Mouse (Mus musculus) testis, postnatal 10 days (tissue): Measurements from ENCODE around the gene Ak8.

Source experiments
- DNase-seq: peaks from one replicate; pipeline ENCODE4 v3.0.0; 2021; ENCODE audit warnings: low spot score

Gene Ak8

DNA sequence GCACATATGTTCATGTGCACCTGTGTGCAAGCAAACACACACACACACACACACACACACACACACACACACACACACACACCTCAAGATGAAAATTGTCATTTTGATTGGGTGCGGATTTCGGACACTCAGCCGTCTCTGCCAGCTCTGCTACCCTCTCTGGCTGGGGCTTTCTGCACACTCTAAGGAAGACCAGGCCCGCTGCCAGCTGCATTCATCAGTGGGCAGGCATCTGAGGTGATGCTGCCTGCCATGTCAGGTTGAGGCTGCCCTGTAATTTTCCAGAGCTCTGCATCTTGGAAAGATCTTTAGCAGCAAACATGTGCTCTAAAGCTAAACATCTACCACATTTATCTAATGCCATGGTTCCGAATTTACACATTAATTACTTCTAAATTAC lies 37.1 kb downstream of the Ak8 start:
- no peak for DNase-seq

DNA sequence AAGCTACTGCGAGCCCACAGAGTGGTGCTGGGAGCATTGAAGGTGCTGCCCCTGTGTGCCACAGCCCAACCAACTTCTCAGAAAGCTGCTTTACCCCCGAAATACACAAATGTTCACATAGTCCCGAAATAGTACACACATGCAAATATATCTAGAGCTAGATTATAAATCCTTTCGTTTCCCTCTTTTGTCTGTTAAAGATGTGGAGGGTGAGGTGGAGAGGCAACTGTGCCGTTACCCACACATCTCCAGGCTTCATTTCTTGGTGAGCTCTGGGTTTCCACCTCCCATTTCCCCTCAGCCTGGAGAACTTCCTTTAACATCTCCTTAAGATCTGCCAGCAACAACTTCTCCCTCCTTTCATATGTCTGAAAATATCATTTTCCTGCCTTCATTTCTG lies 40.2 kb downstream of the Ak8 start:
- no peak for DNase-seq

- DNase-seq = no peak
Measured at GRCm38 (mm10) chr2:28742701-28743100, 42.7 kb downstream of the Ak8 start.

DNA sequence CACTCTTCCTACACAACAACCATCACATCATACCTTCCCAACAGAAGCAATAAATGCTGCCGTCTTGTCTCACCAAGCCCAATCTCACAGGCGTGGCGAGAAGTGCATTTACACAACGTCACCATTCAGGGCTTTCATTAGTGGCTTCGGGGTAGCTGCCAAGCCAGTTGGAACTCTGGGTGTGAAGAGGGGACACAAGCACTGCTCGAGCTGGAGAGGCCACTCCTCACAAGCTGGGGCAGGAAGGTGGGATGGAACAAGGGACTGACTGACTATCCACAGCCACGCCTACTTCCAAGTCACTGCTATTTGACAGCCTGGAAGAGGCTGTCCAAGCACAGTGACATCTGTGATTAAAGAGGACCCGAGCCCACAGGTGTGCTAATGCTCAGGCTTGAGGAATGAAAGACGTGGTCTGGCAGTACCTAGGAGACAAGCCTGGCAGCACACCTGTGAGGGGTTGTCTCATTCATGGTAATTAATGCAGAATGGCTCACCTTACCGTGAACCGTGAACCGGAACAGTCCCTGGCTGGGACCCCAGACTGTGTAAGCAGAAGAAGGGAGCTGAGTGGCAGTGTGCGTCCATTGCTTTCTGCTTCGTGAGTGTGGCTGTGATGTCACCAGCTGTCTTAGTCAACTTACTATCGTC lies 46.8 kb downstream of the Ak8 start:
- DNase-seq = no peak

DNA sequence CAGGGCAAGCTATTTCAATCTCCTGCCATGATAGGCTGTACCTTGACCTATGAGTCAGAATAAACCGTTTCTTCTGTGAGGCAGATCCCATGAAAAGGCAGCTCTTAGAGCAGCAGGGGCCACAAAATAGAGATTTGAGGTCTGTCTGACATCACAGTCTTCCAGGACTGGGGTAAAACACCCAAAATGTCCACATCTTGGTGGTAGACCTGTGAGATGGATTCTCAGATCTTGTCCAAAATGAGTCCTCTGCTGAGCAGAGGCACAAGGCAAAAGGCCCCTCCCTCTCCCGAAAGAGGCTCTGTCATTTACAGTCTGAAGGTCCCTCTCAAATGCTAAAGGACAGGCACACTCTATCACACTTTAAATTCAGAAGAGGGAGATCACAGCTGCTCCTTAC lies 47.7 kb downstream of the Ak8 start:
- no peak for DNase-seq

DNA sequence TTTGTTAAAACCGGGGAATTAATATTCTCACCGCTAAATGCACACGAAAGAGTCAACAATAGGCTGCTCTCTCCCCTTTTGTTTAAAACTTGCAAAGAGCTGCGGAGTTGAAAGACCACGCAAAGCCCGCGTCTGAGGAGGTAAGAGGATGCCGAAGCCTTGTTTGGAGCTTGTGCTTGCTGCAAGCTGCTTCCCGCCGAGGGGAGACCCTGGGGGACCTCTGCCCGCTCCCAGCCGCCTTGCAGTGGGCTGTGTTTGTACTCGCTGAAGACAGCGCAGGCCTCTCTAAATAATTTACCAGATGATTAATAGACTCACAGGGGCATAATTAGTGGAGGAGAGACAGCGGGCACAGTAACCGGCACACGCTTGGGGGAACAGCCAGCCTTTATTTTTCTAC lies 51.2 kb downstream of the Ak8 start:
- DNase-seq = no peak

GRCm38 (mm10) chr2:28751658-28752057 lies 51.7 kb downstream of the Ak8 start:
- no peak for DNase-seq

DNA sequence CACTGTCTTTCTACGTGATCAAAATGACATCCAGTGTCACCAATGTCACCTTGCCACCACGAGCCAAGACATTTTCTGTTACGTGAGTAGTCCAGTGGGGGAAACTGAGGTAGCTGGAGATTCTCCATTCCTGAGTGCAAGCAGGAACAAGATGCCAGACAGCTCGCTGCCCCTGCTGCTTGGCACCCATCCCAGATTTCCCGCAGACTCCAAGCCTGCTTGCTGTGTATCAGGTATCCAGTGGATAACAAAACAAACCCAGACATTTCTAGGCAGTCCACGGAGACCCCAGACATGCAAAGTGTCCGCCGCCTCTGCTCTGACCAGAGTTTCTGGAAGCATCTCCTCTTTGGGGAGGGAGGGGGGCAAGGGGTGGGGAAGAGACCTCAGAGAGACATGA lies 52.4 kb downstream of the Ak8 start:
- DNase-seq = peak; percentile 66

DNA sequence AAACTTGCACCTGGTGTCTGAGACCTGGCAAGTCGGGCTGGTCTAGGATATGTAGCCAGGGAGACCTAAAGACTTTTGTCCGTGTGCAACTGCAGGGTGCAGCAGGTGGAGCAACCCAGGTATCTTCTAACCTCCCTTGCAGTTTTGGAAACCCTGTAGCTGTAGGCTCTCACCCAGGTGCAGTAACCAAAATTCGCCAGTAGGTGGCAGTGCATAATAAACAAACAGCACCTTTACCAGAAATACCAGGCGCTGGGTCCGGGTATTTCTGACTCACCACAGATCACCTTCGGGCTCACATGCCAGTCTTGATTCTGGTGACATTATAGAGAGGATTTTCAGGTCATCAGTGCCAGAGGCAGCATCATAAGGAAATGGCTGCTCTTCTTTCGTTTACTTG lies 55.5 kb downstream of the Ak8 start:
- peak; percentile 88 for DNase-seq

DNA sequence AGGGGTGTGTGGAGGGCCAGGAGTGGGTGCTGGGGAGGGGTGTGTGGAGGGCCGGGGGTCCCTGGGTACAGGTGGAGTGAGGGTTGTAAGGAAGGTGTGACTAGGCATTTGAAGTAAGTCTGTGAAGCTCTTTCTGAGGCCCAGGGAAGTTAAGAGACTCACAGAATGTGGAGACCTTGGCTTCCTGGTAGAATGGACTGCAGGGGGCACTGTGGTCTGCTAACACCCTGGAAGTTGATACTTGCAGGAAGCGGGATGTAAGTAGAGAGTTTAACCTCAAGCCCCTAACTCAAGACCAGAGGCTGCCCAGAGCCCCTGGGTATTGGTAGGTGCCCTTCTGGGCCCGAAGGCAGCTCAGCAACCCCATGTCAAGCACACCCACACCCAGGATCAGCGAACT lies 56.2 kb downstream of the Ak8 start:
- DNase-seq = peak; percentile 78

DNA sequence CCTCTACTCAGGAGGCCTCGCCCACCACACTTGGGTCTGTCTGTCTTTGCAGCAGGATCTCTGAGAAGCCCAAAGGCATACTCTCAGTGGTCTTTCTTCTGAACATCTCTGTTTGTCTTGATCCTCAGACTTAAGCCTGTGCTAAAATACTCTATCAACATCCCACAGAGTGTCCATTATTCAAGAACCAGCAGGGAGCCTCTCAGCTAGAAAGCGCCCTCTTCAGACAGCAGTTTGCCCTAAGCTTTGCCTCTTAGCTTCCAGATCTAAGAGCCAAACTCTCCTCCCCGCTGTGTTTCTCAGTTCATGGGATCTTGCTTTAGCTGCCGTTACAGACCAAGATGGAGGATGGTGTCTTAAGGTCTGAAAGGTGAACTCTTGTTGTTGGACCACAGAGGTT lies 59.5 kb downstream of the Ak8 start:
- DNase-seq = no peak

- no peak for DNase-seq
Measured at GRCm38 (mm10) chr2:28766590-28766989, 66.6 kb downstream of the Ak8 start.

DNA sequence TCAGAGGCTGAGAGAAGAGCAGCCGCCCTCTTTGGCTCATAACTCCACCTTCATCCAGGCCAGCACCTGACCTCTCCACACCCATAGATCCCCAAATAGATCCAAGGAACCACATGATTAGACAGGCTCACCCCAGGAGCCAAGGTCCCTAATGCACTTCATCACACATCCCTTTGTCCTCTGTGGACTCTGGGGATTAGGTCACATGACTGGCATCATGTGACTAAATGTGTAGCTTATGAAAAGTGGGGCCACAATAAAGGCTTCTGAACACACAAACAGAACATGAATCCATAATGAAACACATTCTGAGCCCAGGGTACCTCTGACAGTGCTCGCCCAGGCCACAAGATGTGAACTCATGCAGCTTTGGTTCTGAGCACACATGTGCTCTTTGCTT lies 67.1 kb downstream of the Ak8 start:
- no peak for DNase-seq

- no peak for DNase-seq
Measured at GRCm38 (mm10) chr2:28770697-28771096, 70.7 kb downstream of the Ak8 start.

DNA sequence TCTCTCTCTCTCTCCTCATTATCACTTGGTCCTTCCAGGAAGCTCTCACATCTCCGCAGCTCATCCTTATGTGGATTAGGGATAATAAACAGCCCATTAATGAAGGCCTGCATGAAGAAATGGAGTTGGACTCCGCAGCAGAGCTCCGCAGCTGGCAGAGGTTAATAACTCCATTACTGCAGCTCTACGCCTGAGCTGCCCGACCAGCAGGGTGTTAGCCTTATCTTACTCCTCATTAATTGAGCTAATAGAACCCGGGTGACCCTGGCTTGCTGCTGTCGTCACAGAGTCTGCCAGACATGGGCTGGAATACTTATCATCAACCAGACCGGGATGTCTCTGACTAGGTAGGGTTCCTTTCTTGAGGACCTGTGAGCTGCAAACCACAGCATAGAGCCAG lies 74.1 kb downstream of the Ak8 start:
- DNase-seq = no peak

DNA sequence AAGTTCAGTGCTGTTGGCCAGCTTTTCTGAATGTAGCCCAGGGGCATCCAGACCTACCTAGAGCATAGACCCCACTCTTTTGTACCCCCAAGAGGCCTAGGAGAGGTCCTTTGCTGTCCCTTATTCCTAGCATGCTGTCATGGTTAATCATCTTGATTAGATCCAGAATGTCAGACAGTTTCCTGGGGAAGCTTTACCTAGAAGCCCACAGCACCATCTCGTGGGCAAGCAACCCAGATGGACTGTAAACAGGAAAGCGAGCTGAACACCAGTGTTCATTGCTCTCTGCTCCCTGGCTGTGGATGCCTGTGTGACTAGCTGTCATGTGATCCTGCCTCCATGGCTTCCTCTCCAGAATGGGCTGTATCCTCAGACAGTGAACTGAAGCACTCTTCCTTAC lies 76.8 kb downstream of the Ak8 start:
- no peak for DNase-seq

DNA sequence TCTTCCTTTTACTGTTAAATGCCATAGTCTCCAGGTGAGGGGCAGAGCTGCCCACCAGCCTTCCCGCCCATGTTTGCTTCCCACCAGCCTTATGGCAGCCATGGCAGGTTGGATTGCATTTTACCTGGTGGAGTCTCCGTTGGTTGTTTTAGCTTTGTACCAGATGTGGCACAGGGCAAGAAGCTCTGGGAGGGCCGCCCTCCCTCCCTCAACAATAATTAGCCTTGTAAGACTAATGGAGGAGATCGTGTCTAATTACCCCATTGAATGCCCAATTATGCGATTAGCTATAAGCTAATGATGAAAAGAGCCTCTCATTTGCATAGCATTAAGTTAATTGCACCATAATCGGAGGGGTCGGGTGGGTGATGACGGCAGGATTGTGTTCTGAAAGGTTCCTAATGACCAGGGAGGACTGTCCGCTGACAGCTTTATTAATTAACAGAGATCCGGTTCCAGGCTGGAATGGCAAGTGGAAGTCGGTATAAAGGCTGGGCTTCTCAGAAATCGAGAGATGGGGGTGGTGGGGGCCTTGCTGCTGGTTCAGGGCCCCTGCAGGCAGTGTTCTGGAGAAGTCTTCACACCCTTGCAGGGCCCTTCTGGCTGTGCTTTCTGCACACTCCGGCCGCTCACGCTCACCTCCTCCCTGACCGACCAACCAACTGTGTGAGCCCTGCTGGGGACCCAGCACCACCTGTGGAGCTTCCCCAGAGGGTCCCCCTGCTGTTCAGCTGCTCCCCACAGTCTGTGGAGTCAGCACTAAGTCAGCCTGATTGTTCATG lies 80.2 kb downstream of the Ak8 start:
- DNase-seq = no peak

GRCm38 (mm10) chr2:28781310-28781709 lies 81.3 kb downstream of the Ak8 start:
- no peak for DNase-seq

DNA sequence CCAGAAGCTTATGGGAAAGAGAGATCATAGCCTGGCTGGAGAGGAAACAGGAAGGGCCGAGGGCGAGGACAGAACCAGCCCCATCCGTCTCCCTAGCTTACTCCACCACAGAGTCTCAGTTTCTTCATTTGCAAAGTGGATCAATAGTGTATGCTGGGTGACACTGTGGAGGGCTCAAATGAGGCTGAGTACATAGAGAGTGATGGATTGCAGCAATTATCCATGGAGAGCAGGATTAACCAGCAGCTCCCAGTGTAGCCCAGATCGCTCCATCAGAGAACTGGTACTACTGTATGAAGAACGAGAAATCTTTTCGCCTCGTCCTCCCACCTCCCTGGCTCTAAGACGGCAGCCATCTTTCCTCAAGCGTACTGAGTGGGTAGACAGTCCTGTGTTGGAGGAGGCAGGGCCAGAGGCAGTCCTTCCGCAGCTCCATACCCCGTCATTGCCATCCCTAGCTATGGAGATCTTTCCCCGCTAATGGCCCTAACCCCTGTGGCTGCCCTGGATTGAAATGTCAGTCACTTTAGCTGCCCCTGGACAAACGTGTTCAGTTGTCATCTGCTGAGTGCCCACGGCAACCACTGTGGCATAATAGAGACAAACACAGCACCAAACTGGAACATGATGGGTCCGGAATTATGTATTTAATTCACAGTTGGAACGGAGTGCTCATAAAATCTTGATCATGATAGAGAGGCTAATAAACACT lies 86.5 kb downstream of the Ak8 start:
- no peak for DNase-seq

- no peak for DNase-seq
Measured at GRCm38 (mm10) chr2:28787067-28787619, 87.2 kb downstream of the Ak8 start.

DNA sequence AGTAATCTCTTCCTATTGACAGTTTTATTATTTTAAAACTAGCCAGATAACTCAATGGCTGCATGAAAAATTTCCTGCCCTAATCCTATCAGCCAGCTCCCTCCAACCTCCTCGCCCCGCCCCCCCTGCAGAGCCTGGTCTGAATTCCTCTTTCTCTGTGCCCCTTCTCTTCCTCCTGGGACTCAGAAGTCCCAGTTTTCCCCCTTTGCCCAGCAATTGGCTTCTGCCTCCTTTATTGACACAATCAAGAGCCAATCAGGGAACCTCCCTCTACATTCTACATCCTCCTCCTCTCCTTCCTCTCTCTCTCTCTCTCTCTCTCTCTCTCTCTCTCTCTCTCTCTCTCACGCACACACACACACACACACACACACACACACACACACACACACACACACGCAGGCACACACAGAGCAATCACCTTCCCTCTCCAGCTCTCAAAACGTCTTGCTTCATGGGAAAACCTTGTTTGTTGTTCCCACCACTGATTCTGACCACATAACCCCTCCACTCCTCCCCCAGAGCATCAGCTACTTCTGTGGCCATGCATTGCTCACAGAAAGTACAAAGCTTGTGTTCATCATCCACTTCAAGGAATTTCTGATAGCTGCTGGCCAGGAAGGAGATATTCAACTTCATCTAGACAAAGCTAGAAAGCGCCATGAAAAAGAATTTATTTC lies 93.1 kb downstream of the Ak8 start:
- DNase-seq = peak; percentile 47

GRCm38 (mm10) chr2:28794623-28795022 lies 94.7 kb downstream of the Ak8 start:
- DNase-seq = peak; percentile 44
